In genomic region chr5:114443566-114444367, GRCm38 (mm10) we compare ENCODE assay signal across 8 mouse cellular contexts. TPM values are rescaled to one million over a fixed set of nuclear protein-coding genes. Genes with fewer than 3 reads are reported as not detected.
DNase-seq lines count a peak whose midpoint lies in the region; ATAC-seq and TF ChIP-seq lines count a peak whose summit lies in the region.

Gene Mmab (minus strand): TSS chr5:114444060.
Gene Mvk (plus strand): TSS chr5:114444269.

- H3K9me3 ChIP-seq in embryonic facial prominence, embryonic 13.5 days: no peaks in the 10 kb centered on the region
- no peaks in the 10 kb centered on the region for H3K9me3 ChIP-seq in limb, embryonic 12.5 days
- no peaks in the 10 kb centered on the region for H3K9me3 ChIP-seq in midbrain, embryonic 15.5 days

- H3K27me3 ChIP-seq in embryonic facial prominence, embryonic 13.5 days: no peaks in the 10 kb centered on the region
- no peaks in the 10 kb centered on the region for H3K27me3 ChIP-seq in kidney, adult 2 months (replicated peaks; ENCODE audit: control insufficient read depth, insufficient read depth, low read length)
- H3K27me3 ChIP-seq in limb, embryonic 12.5 days: no peaks in the 10 kb centered on the region
- H3K27me3 ChIP-seq in midbrain, embryonic 15.5 days (replicated peaks): no peaks in the 10 kb centered on the region
- no peaks in the 10 kb centered on the region for H3K27me3 ChIP-seq in spleen, adult 2 months (ENCODE audit: control insufficient read depth, insufficient read depth, low read length)

- TF ChIP-seq POLR2A in kidney, adult 2 months (IDR thresholded peaks at IDR 0.05; ENCODE audit: low read depth, low read length): no peak
- TF ChIP-seq POLR2A in spleen, adult 2 months (IDR thresholded peaks at IDR 0.05; ENCODE audit: low read depth, low read length): 0 out of 2 replicates have a peak, but pooled peaks have one; percentile 16

- peak within 1 kb of the TSS; percentile 77 for H3K4me2 ChIP-seq in embryonic facial prominence, embryonic 13.5 days
- peak within 1 kb of the TSS; percentile 83 for H3K4me2 ChIP-seq in limb, embryonic 12.5 days
- peak within 1 kb of the TSS; percentile 77 for H3K4me2 ChIP-seq in midbrain, embryonic 15.5 days

- H3K27ac ChIP-seq in embryonic facial prominence, embryonic 13.5 days: peak within 1 kb of the TSS; percentile 80
- H3K27ac ChIP-seq in kidney, adult 2 months (ENCODE audit: insufficient read depth, low read depth, low read length): peak within 1 kb of the TSS; percentile 83
- peak within 1 kb of the TSS; percentile 50; the same call in 1 of the 2 replicates for H3K27ac ChIP-seq in limb, embryonic 12.5 days
- H3K27ac ChIP-seq in midbrain, embryonic 15.5 days: peak within 1 kb of the TSS; percentile 89
- H3K27ac ChIP-seq in spleen, adult 2 months (ENCODE audit: insufficient read depth, low read length): peak within 1 kb of the TSS; percentile 71

- H3K4me3 ChIP-seq in embryonic facial prominence, embryonic 13.5 days: peak within 1 kb of the TSS; percentile 83
- peak within 1 kb of the TSS; percentile 88 for H3K4me3 ChIP-seq in kidney, adult 2 months (ENCODE audit: insufficient read depth, low read depth, low read length)
- H3K4me3 ChIP-seq in limb, embryonic 12.5 days (replicated peaks): peak within 1 kb of the TSS; percentile 66
- peak within 1 kb of the TSS; percentile 71 for H3K4me3 ChIP-seq in midbrain, embryonic 15.5 days
- H3K4me3 ChIP-seq in spleen, adult 2 months (ENCODE audit: extremely low read depth, insufficient read depth, insufficient read length): peak within 1 kb of the TSS; percentile 92

- H3K36me3 ChIP-seq in embryonic facial prominence, embryonic 13.5 days: peaks cover 28% of the 10 kb centered on the region
- no peaks in the 10 kb centered on the region for H3K36me3 ChIP-seq in kidney, adult 2 months (ENCODE audit: control insufficient read depth, insufficient read depth, low read length)
- H3K36me3 ChIP-seq in limb, embryonic 12.5 days: peaks cover 32% of the 10 kb centered on the region
- peaks cover 3% of the 10 kb centered on the region; the same call in 1 of the 2 replicates for H3K36me3 ChIP-seq in midbrain, embryonic 15.5 days (replicated peaks)
- no peaks in the 10 kb centered on the region for H3K36me3 ChIP-seq in spleen, adult 2 months (ENCODE audit: control insufficient read depth, insufficient read depth, low read length)

- WGBS in embryonic facial prominence, embryonic 13.5 days: 2% methylated on average over 43 of the region's 43 CpGs
- WGBS in kidney, adult 2 months: 1% methylated on average over 43 of the region's 43 CpGs
- 2% methylated on average over 43 of the region's 43 CpGs for WGBS in limb, embryonic 12.5 days
- 2% methylated on average over 43 of the region's 43 CpGs for WGBS in midbrain, embryonic 15.5 days
- WGBS in spleen, adult 2 months: 2% methylated on average over 43 of the region's 43 CpGs

- peaks cover 21% of the 10 kb centered on the region for H3K4me1 ChIP-seq in embryonic facial prominence, embryonic 13.5 days
- peaks cover 4% of the 10 kb centered on the region; the same call in 1 of the 2 replicates for H3K4me1 ChIP-seq in kidney, adult 2 months (ENCODE audit: control insufficient read depth, insufficient read depth, low read length)
- H3K4me1 ChIP-seq in limb, embryonic 12.5 days (replicated peaks): peaks cover 8% of the 10 kb centered on the region
- peaks cover 16% of the 10 kb centered on the region for H3K4me1 ChIP-seq in midbrain, embryonic 15.5 days
- H3K4me1 ChIP-seq in spleen, adult 2 months (ENCODE audit: control insufficient read depth, insufficient read depth, insufficient read length): no peaks in the 10 kb centered on the region

- peak within 1 kb of the TSS; percentile 88 for H3K9ac ChIP-seq in embryonic facial prominence, embryonic 13.5 days
- H3K9ac ChIP-seq in limb, embryonic 12.5 days (replicated peaks): peak within 1 kb of the TSS; percentile 69
- peak within 1 kb of the TSS; percentile 76 for H3K9ac ChIP-seq in midbrain, embryonic 15.5 days

- DNase-seq in 3134 (ENCODE audit: extremely low read depth, insufficient read length, low spot score): peak; percentile 97
- DNase-seq in adrenal gland, postnatal 36 days: peak; percentile 98
- DNase-seq in heart, adult 18-20 months: peak; percentile 98 to 99
- peak; percentile 99 for DNase-seq in kidney, adult 2 months
- DNase-seq in spleen, adult 2 months (ENCODE audit: low read depth in 1 of 2, low spot score in 2 of 2): peak; percentile 95

- ATAC-seq in embryonic facial prominence, embryonic 13.5 days (ENCODE audit: insufficient number of reproducible peaks, insufficient read depth, low FRiP score, low TSS enrichment, low read depth): peak; percentile 97
- peak; percentile 98 for ATAC-seq in limb, embryonic 12.5 days (ENCODE audit: insufficient number of reproducible peaks, insufficient read depth, low FRiP score, low TSS enrichment, low read depth)
- ATAC-seq in midbrain, embryonic 15.5 days (replicated peaks): peak; percentile 98

- no peak for TF ChIP-seq CTCF in kidney, adult 2 months (conservative IDR thresholded peaks at IDR 0.05; ENCODE audit: insufficient read depth, insufficient read length, low read depth, low read length)
- TF ChIP-seq CTCF in spleen, adult 2 months (IDR thresholded peaks at IDR 0.05; ENCODE audit: extremely low read depth, insufficient read depth, insufficient read length, insufficient replicate concordance): no peak

RNA-seq across cellular contexts. Expression of gene Mmab, which starts in this region (rescaled TPM):
- total RNA-seq in adrenal gland, postnatal 36 days (2021): 10 to 100 TPM; 20.4 to 21.6 TPM
- 32.1 and 33.1 TPM in 2 replicates for polyA plus RNA-seq in embryonic facial prominence, embryonic 13.5 days (2015; fragmentation: Nextera tagmentation; extraction: Ambion mirVana)
- 10 to 100 TPM; 22.3 to 26.3 TPM for total RNA-seq in heart, adult 18-20 months (2021)
- polyA plus RNA-seq in kidney, adult 2 months (2012; rRNA removed): 16.9 and 18.7 TPM in 2 replicates
- polyA plus RNA-seq in limb, embryonic 12.5 days (2016; fragmentation: Nextera tagmentation; extraction: Ambion mirVana): 36.0 and 39.9 TPM in 2 replicates
- 31.6 and 32.8 TPM in 2 replicates for polyA plus RNA-seq in midbrain, embryonic 15.5 days (2015; fragmentation: Nextera tagmentation; extraction: Ambion mirVana)
- polyA plus RNA-seq in spleen, adult 2 months (2012; rRNA removed): 8.0 and 8.6 TPM in 2 replicates

RNA-seq across cellular contexts. Expression of gene Mvk, which starts in this region (rescaled TPM):
- total RNA-seq in adrenal gland, postnatal 36 days (2021): 10 to 100 TPM; 35.9 to 40.7 TPM
- 42.4 and 49.0 TPM in 2 replicates for polyA plus RNA-seq in embryonic facial prominence, embryonic 13.5 days (2015; fragmentation: Nextera tagmentation; extraction: Ambion mirVana)
- total RNA-seq in heart, adult 18-20 months (2021): 1 to 10 TPM; 9.2 TPM
- 25.2 and 27.0 TPM in 2 replicates for polyA plus RNA-seq in kidney, adult 2 months (2012; rRNA removed)
- 37.5 and 40.1 TPM in 2 replicates for polyA plus RNA-seq in limb, embryonic 12.5 days (2016; fragmentation: Nextera tagmentation; extraction: Ambion mirVana)
- polyA plus RNA-seq in midbrain, embryonic 15.5 days (2015; fragmentation: Nextera tagmentation; extraction: Ambion mirVana): 63.8 and 69.7 TPM in 2 replicates
- 13.0 and 17.3 TPM in 2 replicates for polyA plus RNA-seq in spleen, adult 2 months (2012; rRNA removed)

Comparison
In these comparisons a context has a peak if more than half of its experiments do, and no peak if none do; other contexts are left out.
1. Peak in every context shown above with its lines: DNase-seq, ATAC-seq, H3K4me3 ChIP-seq and H3K27ac ChIP-seq.